Comparison of ENCODE assay signal across 9 mouse cellular contexts in genomic region chr4:144983821-144984371, GRCm38 (mm10).
DNase-seq lines count a peak whose midpoint lies in the region; ATAC-seq and TF ChIP-seq lines count a peak whose summit lies in the region.
"Had no signal": no experiment of that assay in that cellular context is flagged by ENCODE, and none has a peak within 500 bp of the region (broad histone marks: within the 10 kb centered on the region; RNA-seq: fewer than 3 reads in every experiment).

No protein-coding gene starts in this region.

- H3K4me3 ChIP-seq in hindbrain, embryonic 15.5 days, result no peak overlapping the region
- no peak overlapping the region for H3K4me3 ChIP-seq in hindbrain, embryonic 14.5 days (replicated peaks; ENCODE audit: low read length)
- H3K4me3 ChIP-seq in bone marrow macrophage, adult 2 months (ENCODE audit: insufficient read depth, low read length), result no peak overlapping the region
- H3K4me3 ChIP-seq in intestine, postnatal 0 days (ENCODE audit: low read depth, low read length), result no peak overlapping the region
- H3K4me3 ChIP-seq in midbrain, embryonic 15.5 days, result no peak overlapping the region

- no peak overlapping the region for H3K27ac ChIP-seq in hindbrain, embryonic 15.5 days (replicated peaks)
- no peak overlapping the region for H3K27ac ChIP-seq in hindbrain, embryonic 14.5 days
- peak overlapping the region; percentile 89 for H3K27ac ChIP-seq in bone marrow macrophage, adult 2 months (ENCODE audit: insufficient read depth, low read depth, low read length)
- peak overlapping the region; percentile 15; the same call in 1 of the 2 replicates for H3K27ac ChIP-seq in intestine, postnatal 0 days (ENCODE audit: low read depth, low read length)
- H3K27ac ChIP-seq in midbrain, embryonic 15.5 days, result no peak overlapping the region

- no peaks in the 10 kb centered on the region for H3K9me3 ChIP-seq in hindbrain, embryonic 15.5 days
- H3K9me3 ChIP-seq in hindbrain, embryonic 14.5 days (ENCODE audit: control insufficient read depth, low read length), result no peaks in the 10 kb centered on the region
- no peaks in the 10 kb centered on the region for H3K9me3 ChIP-seq in intestine, postnatal 0 days (ENCODE audit: control insufficient read depth)
- no peaks in the 10 kb centered on the region for H3K9me3 ChIP-seq in midbrain, embryonic 15.5 days

- no peak for TF ChIP-seq POLR2A in bone marrow macrophage, adult 2 months (IDR thresholded peaks at IDR 0.05; ENCODE audit: borderline replicate concordance, low read depth, low read length)

- H3K36me3 ChIP-seq in hindbrain, embryonic 15.5 days, result peaks cover 7% of the 10 kb centered on the region; the same call in 1 of the 2 replicates
- no peaks in the 10 kb centered on the region for H3K36me3 ChIP-seq in hindbrain, embryonic 14.5 days (replicated peaks; ENCODE audit: control insufficient read depth, insufficient read depth)
- H3K36me3 ChIP-seq in intestine, postnatal 0 days (ENCODE audit: control insufficient read depth, insufficient read depth), result peaks cover 7% of the 10 kb centered on the region; the same call in 1 of the 2 replicates
- H3K36me3 ChIP-seq in midbrain, embryonic 15.5 days (replicated peaks), result 0 out of 2 replicates have a peak, but pooled peaks cover 4% of the 10 kb centered on the region

- no peaks in the 10 kb centered on the region for H3K4me1 ChIP-seq in hindbrain, embryonic 15.5 days (replicated peaks)
- H3K4me1 ChIP-seq in hindbrain, embryonic 14.5 days (replicated peaks; ENCODE audit: control insufficient read depth, insufficient read depth, low read length), result no peaks in the 10 kb centered on the region
- peaks cover 83% of the 10 kb centered on the region for H3K4me1 ChIP-seq in bone marrow macrophage, adult 2 months (ENCODE audit: control insufficient read depth, insufficient read depth, low read length)
- H3K4me1 ChIP-seq in intestine, postnatal 0 days (replicated peaks; ENCODE audit: control insufficient read depth, insufficient read depth, low read length), result no peaks in the 10 kb centered on the region
- H3K4me1 ChIP-seq in midbrain, embryonic 15.5 days, result no peaks in the 10 kb centered on the region

- no peak overlapping the region for H3K9ac ChIP-seq in hindbrain, embryonic 15.5 days
- no peak overlapping the region for H3K9ac ChIP-seq in hindbrain, embryonic 14.5 days
- no peak overlapping the region for H3K9ac ChIP-seq in intestine, postnatal 0 days (ENCODE audit: low read depth, low read length)
- H3K9ac ChIP-seq in midbrain, embryonic 15.5 days, result no peak overlapping the region

- TF ChIP-seq CTCF in bone marrow macrophage, adult 2 months (IDR thresholded peaks at IDR 0.05; ENCODE audit: low read depth, low read length), result no peak
- no peak for TF ChIP-seq CTCF in intestine, postnatal 0 days (IDR thresholded peaks at IDR 0.05; ENCODE audit: low read depth)

- no peak for DNase-seq in hindbrain, embryonic 14.5 days (ENCODE audit: low spot score)
- DNase-seq in lung, postnatal 25 days (ENCODE audit: low spot score), result peak; percentile 61
- no peak for DNase-seq in cerebellum, adult 18-20 months
- DNase-seq in urinary bladder, adult 2 months (ENCODE audit: low spot score), result no peak
- DNase-seq: cerebellum, postnatal 25 days had no signal

- H3K4me2 ChIP-seq in hindbrain, embryonic 15.5 days, result no peak overlapping the region
- no peak overlapping the region for H3K4me2 ChIP-seq in hindbrain, embryonic 14.5 days (replicated peaks)
- H3K4me2 ChIP-seq in intestine, postnatal 0 days (replicated peaks; ENCODE audit: low read depth), result no peak overlapping the region
- H3K4me2 ChIP-seq in midbrain, embryonic 15.5 days, result no peak overlapping the region

- H3K27me3 ChIP-seq in hindbrain, embryonic 15.5 days, result no peaks in the 10 kb centered on the region
- no peaks in the 10 kb centered on the region for H3K27me3 ChIP-seq in hindbrain, embryonic 14.5 days (ENCODE audit: control insufficient read depth, insufficient read depth, low read length)
- H3K27me3 ChIP-seq in intestine, postnatal 0 days (replicated peaks; ENCODE audit: control insufficient read depth, insufficient read depth, low read length), result no peaks in the 10 kb centered on the region
- H3K27me3 ChIP-seq in midbrain, embryonic 15.5 days (replicated peaks), result no peaks in the 10 kb centered on the region

- ATAC-seq in hindbrain, embryonic 15.5 days (ENCODE audit: low FRiP score, low read depth), result peak; percentile 42; the same call in 1 of the 2 replicates
- ATAC-seq in hindbrain, embryonic 14.5 days (ENCODE audit: low FRiP score), result no peak
- ATAC-seq in intestine, postnatal 0 days, result no peak
- ATAC-seq in midbrain, embryonic 15.5 days (replicated peaks), result no peak

- 60% methylated on average over 8 of the region's 8 CpGs for WGBS in hindbrain, embryonic 15.5 days
- 60% methylated on average over 8 of the region's 8 CpGs for WGBS in hindbrain, embryonic 14.5 days
- WGBS in intestine, postnatal 0 days, result 54% methylated on average over 8 of the region's 8 CpGs
- 67% methylated on average over 8 of the region's 8 CpGs for WGBS in midbrain, embryonic 15.5 days

Comparison
In these comparisons a context has a peak if more than half of its experiments do, and no peak if none do; other contexts are left out.
1. H3K27ac ChIP-seq: peak in bone marrow macrophage, adult 2 months (single experiment) and intestine, postnatal 0 days (single experiment); none in hindbrain, embryonic 15.5 days (single experiment), hindbrain, embryonic 14.5 days (single experiment) and midbrain, embryonic 15.5 days (single experiment).